Mouse (Mus musculus): ENCODE measurements around the gene Taf3. TPM values are rescaled to one million over a fixed set of nuclear protein-coding genes. Genes with fewer than 3 reads are reported as not detected.

The Taf3 gene
- 14.9 and 18.6 TPM in 2 replicates for polyA plus RNA-seq (2014; fragmentation: Nextera tagmentation; extraction: Ambion mirVana)

- WGBS = under 1% methylated on average over 36 of the region's 36 CpGs
- Histone ChIP-seq H3K9me3 (ENCODE audit: control insufficient read depth, low read length) (no peaks in the 10 kb centered on the region), H3K4me1 (replicated peaks; ENCODE audit: control insufficient read depth, insufficient read depth, low read length) (peaks cover 14% of the 10 kb centered on the region), H3K36me3 (ENCODE audit: control insufficient read depth, insufficient read depth, low read length) (no peaks in the 10 kb centered on the region), H3K27ac (ENCODE audit: low read depth, low read length) (peak within 1 kb of the TSS; percentile 25; the same call in 1 of the 2 replicates), H3K4me2 (peak within 1 kb of the TSS; percentile 91), H3K9ac (ENCODE audit: low read depth, low read length) (peak within 1 kb of the TSS; percentile 93), H3K4me3 (ENCODE audit: low read depth, low read length) (peak within 1 kb of the TSS; percentile 98), H3K27me3 (replicated peaks; ENCODE audit: control insufficient read depth, insufficient read depth, low read length) (no peaks in the 10 kb centered on the region)
- DNase-seq (ENCODE audit: low spot score) = peak; percentile 87
- peak; percentile 95 for ATAC-seq (replicated peaks; ENCODE audit: low FRiP score)
Observed at GRCm38 (mm10) chr2:10048461-10048860, at the start of gene Taf3. Gene Taf3, minus strand, starts transcription at chr2:10048596.

- Histone ChIP-seq H3K9me3 (ENCODE audit: control insufficient read depth, low read length) (no peaks in the 10 kb centered on the region), H3K36me3 (ENCODE audit: control insufficient read depth, insufficient read depth, low read length) (peaks cover 20% of the 10 kb centered on the region), H3K27me3 (replicated peaks; ENCODE audit: control insufficient read depth, insufficient read depth, low read length) (no peaks in the 10 kb centered on the region), H3K4me3 (ENCODE audit: low read depth, low read length) (no peak overlapping the region), H3K4me1 (replicated peaks; ENCODE audit: control insufficient read depth, insufficient read depth, low read length) (no peaks in the 10 kb centered on the region; the same call in 1 of the 2 replicates), H3K27ac (ENCODE audit: low read depth, low read length) (peak overlapping the region; percentile 43), H3K4me2 (no peak overlapping the region), H3K9ac (ENCODE audit: low read depth, low read length) (no peak overlapping the region)
- WGBS = 76% methylated on average over 14 of the region's 14 CpGs
- DNase-seq (ENCODE audit: low spot score) (no peak), ATAC-seq (replicated peaks; ENCODE audit: low FRiP score) (peak; percentile 48; the same call in 1 of the 2 replicates)
Observed at GRCm38 (mm10) chr2:10094327-10095100, 46.1 kb upstream of the Taf3 start.

DNA sequence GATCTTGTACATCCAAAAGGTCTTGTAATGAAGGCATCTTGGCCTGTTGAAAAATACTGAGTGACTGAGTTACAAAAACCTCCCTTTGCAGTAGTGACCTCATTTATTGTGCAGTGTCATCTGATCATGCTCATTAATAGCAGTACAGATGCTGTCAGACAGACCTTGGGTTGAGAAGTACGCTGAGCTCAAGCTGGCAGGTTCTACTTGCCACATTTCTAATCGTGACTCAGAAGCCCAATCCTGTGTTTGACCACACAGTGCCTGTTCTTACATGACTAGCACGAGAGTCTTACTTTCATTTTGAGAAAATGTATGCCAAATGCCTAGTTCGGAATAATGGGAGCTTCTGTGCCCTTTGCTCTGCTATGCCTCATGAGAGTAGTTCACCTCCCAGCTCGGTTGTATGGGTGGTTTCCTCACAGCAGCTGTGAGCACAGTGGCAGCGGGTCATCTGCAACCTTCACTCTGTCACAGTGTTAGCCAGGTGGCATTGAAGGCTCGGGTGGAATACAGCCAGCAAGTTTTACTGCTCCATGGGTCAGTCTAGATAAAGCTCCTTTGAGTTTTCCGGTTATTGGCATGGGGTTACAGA is 39.0 kb upstream of the Taf3 start:
- no peaks in the 10 kb centered on the region for H3K27me3 ChIP-seq (replicated peaks; ENCODE audit: control insufficient read depth, insufficient read depth, low read length)
- no peak overlapping the region for H3K4me2 ChIP-seq
- H3K36me3 ChIP-seq (ENCODE audit: control insufficient read depth, insufficient read depth, low read length) = peaks cover 30% of the 10 kb centered on the region
- H3K27ac ChIP-seq (ENCODE audit: low read depth, low read length) = no peak overlapping the region
- no peaks in the 10 kb centered on the region for H3K9me3 ChIP-seq (ENCODE audit: control insufficient read depth, low read length)
- no peak overlapping the region for H3K4me3 ChIP-seq (ENCODE audit: low read depth, low read length)
- DNase-seq (ENCODE audit: low spot score) (no peak), ATAC-seq (replicated peaks; ENCODE audit: low FRiP score) (no peak)
- 83% methylated on average over 8 of the region's 8 CpGs for WGBS
- no peak overlapping the region for H3K9ac ChIP-seq (ENCODE audit: low read depth, low read length)
- no peaks in the 10 kb centered on the region for H3K4me1 ChIP-seq (replicated peaks; ENCODE audit: control insufficient read depth, insufficient read depth, low read length)

DNA sequence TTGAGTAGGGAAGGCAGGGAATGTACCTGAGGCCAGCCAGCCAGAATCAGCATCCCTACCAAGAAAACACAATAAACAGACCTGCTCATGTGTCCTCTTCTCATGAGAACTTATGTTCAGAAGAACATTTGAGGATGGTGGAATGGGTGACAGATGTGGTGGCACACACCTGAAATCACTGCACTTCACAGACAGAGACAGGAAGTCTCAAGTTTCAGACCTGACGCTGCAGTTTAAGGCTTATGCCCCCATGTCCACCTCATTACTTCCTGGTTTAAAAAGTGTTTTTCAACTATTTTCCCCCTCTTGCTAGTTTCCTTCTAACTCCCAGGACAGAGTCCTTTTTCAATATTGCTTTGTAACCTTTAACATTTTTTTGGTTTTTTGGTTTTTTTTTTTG is 34.3 kb upstream of the Taf3 start:
- DNase-seq (ENCODE audit: low spot score) (no peak), ATAC-seq (replicated peaks; ENCODE audit: low FRiP score) (no peak)
- Histone ChIP-seq H3K9me3 (ENCODE audit: control insufficient read depth, low read length) (no peaks in the 10 kb centered on the region), H3K27ac (ENCODE audit: low read depth, low read length) (no peak overlapping the region), H3K9ac (ENCODE audit: low read depth, low read length) (no peak overlapping the region), H3K27me3 (replicated peaks; ENCODE audit: control insufficient read depth, insufficient read depth, low read length) (no peaks in the 10 kb centered on the region), H3K4me1 (replicated peaks; ENCODE audit: control insufficient read depth, insufficient read depth, low read length) (peaks cover 18% of the 10 kb centered on the region), H3K4me2 (no peak overlapping the region), H3K4me3 (ENCODE audit: low read depth, low read length) (no peak overlapping the region), H3K36me3 (ENCODE audit: control insufficient read depth, insufficient read depth, low read length) (peaks cover 7% of the 10 kb centered on the region; the same call in 1 of the 2 replicates)
- 68% methylated on average over 1 of the region's 1 CpGs for WGBS

DNA sequence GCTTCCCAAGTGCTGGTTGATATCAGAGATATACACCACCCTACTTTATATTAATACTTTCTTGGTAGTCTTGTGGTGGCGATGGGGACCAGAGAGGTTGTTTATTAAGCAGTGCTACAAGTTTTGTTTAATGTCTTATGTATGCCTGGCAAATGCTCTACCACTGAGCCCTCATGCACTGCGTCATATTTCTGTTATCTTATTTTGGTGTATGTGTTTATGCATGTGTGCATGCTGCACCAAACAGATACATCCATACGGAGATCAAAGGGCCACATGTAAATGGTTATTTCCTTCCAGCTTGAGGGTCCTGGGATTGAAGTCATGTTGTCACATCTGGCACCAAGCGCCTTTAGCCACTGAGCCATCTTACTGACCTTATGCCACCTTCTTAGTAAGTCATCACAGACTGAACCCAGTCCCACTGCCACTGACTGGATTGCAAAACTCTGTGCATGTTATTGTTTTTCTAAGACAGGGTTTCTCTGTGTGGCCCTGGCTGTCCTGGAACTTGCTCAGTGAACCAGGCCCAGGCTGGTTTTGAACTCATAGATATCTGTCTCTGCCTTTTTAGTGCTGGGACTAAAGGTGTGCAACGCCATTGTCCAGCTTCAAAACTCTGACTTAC is 33.2 kb upstream of the Taf3 start:
- DNase-seq (ENCODE audit: low spot score) = no peak
- H3K4me3 ChIP-seq (ENCODE audit: low read depth, low read length) = peak overlapping the region; percentile 96
- no peaks in the 10 kb centered on the region for H3K9me3 ChIP-seq (ENCODE audit: control insufficient read depth, low read length)
- H3K4me2 ChIP-seq = peak overlapping the region; percentile 79
- H3K27me3 ChIP-seq (replicated peaks; ENCODE audit: control insufficient read depth, insufficient read depth, low read length) = no peaks in the 10 kb centered on the region
- ATAC-seq (replicated peaks; ENCODE audit: low FRiP score) = no peak
- H3K4me1 ChIP-seq (replicated peaks; ENCODE audit: control insufficient read depth, insufficient read depth, low read length) = peaks cover 22% of the 10 kb centered on the region
- WGBS = 74% methylated on average over 5 of the region's 5 CpGs
- H3K9ac ChIP-seq (ENCODE audit: low read depth, low read length) = peak overlapping the region; percentile 97
- H3K27ac ChIP-seq (ENCODE audit: low read depth, low read length) = no peak overlapping the region
- H3K36me3 ChIP-seq (ENCODE audit: control insufficient read depth, insufficient read depth, low read length) = peaks cover 7% of the 10 kb centered on the region; the same call in 1 of the 2 replicates

GRCm38 (mm10) chr2:10080310-10081010 is 32.1 kb upstream of the Taf3 start, which contains the start of the genes Atp5c1 and Kin:
Gene Atp5c1, minus strand, starts transcription at chr2:10080510.
Gene Kin, plus strand, starts transcription at chr2:10080593.
- WGBS = under 1% methylated on average over 61 of the region's 61 CpGs
- Histone ChIP-seq H3K4me2 (peak within 1 kb of the TSS; percentile 82), H3K27ac (ENCODE audit: low read depth, low read length) (peak within 1 kb of the TSS; percentile 87), H3K4me1 (replicated peaks; ENCODE audit: control insufficient read depth, insufficient read depth, low read length) (peaks cover 24% of the 10 kb centered on the region), H3K9me3 (ENCODE audit: control insufficient read depth, low read length) (no peaks in the 10 kb centered on the region), H3K9ac (ENCODE audit: low read depth, low read length) (peak within 1 kb of the TSS; percentile 97), H3K27me3 (replicated peaks; ENCODE audit: control insufficient read depth, insufficient read depth, low read length) (no peaks in the 10 kb centered on the region), H3K4me3 (ENCODE audit: low read depth, low read length) (peak within 1 kb of the TSS; percentile 96), H3K36me3 (ENCODE audit: control insufficient read depth, insufficient read depth, low read length) (peaks cover 8% of the 10 kb centered on the region; the same call in 1 of the 2 replicates)
- peak; percentile 94 for DNase-seq (ENCODE audit: low spot score)
- peak; percentile 93 for ATAC-seq (replicated peaks; ENCODE audit: low FRiP score)

DNA sequence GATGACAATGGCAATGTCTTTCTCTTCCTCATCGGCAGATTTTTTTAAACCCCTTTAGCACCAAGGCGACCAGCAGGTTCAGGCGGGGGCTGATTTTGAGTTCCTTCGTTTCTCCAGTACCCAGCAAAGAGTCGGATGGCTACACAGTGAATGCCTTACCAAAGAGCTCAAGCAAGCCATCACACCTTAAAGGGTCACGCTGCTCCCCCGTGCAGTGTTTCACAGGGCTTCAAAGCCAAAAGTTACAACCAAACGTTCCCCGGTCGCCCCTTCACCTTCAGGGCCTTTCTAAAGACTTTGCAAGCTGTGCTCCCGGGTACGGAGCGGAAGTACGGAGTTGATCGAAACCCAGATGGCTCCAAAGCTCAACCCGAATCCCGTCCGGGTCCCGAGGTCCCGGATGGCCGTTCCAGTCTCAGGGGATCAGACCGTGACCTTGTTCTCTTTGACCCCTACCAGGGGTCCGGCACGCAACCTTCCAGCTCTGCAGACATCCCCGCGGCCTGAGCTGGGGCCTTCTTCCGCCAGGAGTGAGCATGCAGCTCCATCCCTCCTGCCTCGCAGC is 31.4 kb upstream of the Taf3 start:
- Histone ChIP-seq H3K36me3 (ENCODE audit: control insufficient read depth, insufficient read depth, low read length) (peaks cover 8% of the 10 kb centered on the region; the same call in 1 of the 2 replicates), H3K27me3 (replicated peaks; ENCODE audit: control insufficient read depth, insufficient read depth, low read length) (no peaks in the 10 kb centered on the region), H3K9me3 (ENCODE audit: control insufficient read depth, low read length) (no peaks in the 10 kb centered on the region), H3K4me3 (ENCODE audit: low read depth, low read length) (peak overlapping the region; percentile 96), H3K9ac (ENCODE audit: low read depth, low read length) (peak overlapping the region; percentile 97), H3K27ac (ENCODE audit: low read depth, low read length) (peak overlapping the region; percentile 87), H3K4me1 (replicated peaks; ENCODE audit: control insufficient read depth, insufficient read depth, low read length) (peaks cover 29% of the 10 kb centered on the region), H3K4me2 (peak overlapping the region; percentile 82)
- WGBS = under 1% methylated on average over 28 of the region's 28 CpGs
- DNase-seq (ENCODE audit: low spot score) (no peak), ATAC-seq (replicated peaks; ENCODE audit: low FRiP score) (peak; percentile 1)

DNA sequence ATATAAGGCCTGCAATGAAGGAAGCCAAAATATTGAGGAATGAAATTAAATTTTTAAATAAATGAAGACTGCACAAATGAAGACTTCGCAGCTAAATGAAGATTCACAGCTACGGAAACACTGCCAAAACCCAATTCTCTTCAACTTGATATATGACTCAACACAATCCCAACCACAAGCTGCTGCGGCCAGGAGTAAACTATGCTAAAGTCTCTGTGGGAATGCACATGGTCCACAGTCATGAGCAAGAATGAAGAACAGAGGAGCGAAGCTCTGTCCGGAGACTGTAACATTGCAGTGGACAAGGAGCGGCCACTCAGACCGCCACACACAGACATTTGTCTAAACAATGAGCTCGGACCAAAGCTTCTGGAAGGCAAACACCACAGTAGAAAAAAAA is 28.3 kb upstream of the Taf3 start:
- no peaks in the 10 kb centered on the region for H3K9me3 ChIP-seq (ENCODE audit: control insufficient read depth, low read length)
- H3K4me1 ChIP-seq (replicated peaks; ENCODE audit: control insufficient read depth, insufficient read depth, low read length) = peaks cover 49% of the 10 kb centered on the region
- peaks cover 12% of the 10 kb centered on the region; the same call in 1 of the 2 replicates for H3K36me3 ChIP-seq (ENCODE audit: control insufficient read depth, insufficient read depth, low read length)
- WGBS = 79% methylated on average over 8 of the region's 8 CpGs
- no peak overlapping the region for H3K9ac ChIP-seq (ENCODE audit: low read depth, low read length)
- DNase-seq (ENCODE audit: low spot score) (no peak), ATAC-seq (replicated peaks; ENCODE audit: low FRiP score) (no peak)
- no peak overlapping the region for H3K27ac ChIP-seq (ENCODE audit: low read depth, low read length)
- no peaks in the 10 kb centered on the region for H3K27me3 ChIP-seq (replicated peaks; ENCODE audit: control insufficient read depth, insufficient read depth, low read length)
- H3K4me2 ChIP-seq = no peak overlapping the region
- H3K4me3 ChIP-seq (ENCODE audit: low read depth, low read length) = no peak overlapping the region
